Mouse (Mus musculus) MEL (cell line): ENCODE results near the gene 4930503B20Rik. TPM values are rescaled to one million over a fixed set of nuclear protein-coding genes. Genes with fewer than 3 reads are reported as not detected.

Source experiments
- DNase-seq: peaks from one replicate; pipeline ENCODE4 v3.0.0; 2011; ENCODE audit warnings: low read depth, low spot score
- H3K27ac ChIP-seq: 2 replicates; pipeline ENCODE4 v1.5.1; 2012; ENCODE audit warnings: low read depth, mild to moderate bottlenecking, control low read depth, low read length, moderate library complexity; ENCODE audit not compliant: control insufficient read depth
- H3K27me3 ChIP-seq, 2 experiments: fragments of 150-350 bp in 1 of 2; sonication (generic) in 1 of 2; 2 replicates each; pipeline ENCODE4 v1.6.1; 2012; ENCODE audit warnings: low read length in 2 of 2, mild to moderate bottlenecking in 2 of 2, improper control_type of control experiment in 1 of 2, moderate library complexity in 1 of 2; ENCODE audit not compliant: insufficient read depth in 2 of 2, control insufficient read depth in 1 of 2
- H3K36me3 ChIP-seq, 2 experiments: 2 replicates each; pipeline ENCODE4 v1.6.1; 2012 to 2014; ENCODE audit warnings: low read length in 2 of 2, improper control_type of control experiment in 1 of 2, inconsistent platforms in 1 of 2, mild to moderate bottlenecking in 1 of 2; ENCODE audit not compliant: insufficient read depth in 2 of 2, control insufficient read depth in 1 of 2
- H3K4me1 ChIP-seq, 2 experiments: fragments of 150-350 bp in 1 of 2; sonication (generic) in 1 of 2; 2 replicates each; pipeline ENCODE4 v1.6.1; 2012; ENCODE audit warnings: low read length in 2 of 2, improper control_type of control experiment in 1 of 2, mild to moderate bottlenecking in 1 of 2; ENCODE audit not compliant: insufficient read depth in 2 of 2, control insufficient read depth in 1 of 2
- H3K4me3 ChIP-seq, 2 experiments: fragments of 150-350 bp in 1 of 2; sonication (generic) in 1 of 2; 2 replicates each; pipeline ENCODE4 v1.5.1; 2012; ENCODE audit warnings: low read depth in 2 of 2, low read length in 2 of 2, mild to moderate bottlenecking in 2 of 2, moderate library complexity in 2 of 2, control low read depth in 1 of 2, improper control_type of control experiment in 1 of 2; ENCODE audit not compliant: control insufficient read depth in 1 of 2, insufficient read depth in 1 of 2
- H3K79me2 ChIP-seq: 2 replicates; pipeline ENCODE4 v1.6.1; 2012; ENCODE audit warnings: mild to moderate bottlenecking, low read length, moderate library complexity; ENCODE audit not compliant: control insufficient read depth, poor library complexity, insufficient read depth
- H3K9ac ChIP-seq: 2 replicates; pipeline ENCODE4 v1.6.1; 2012; ENCODE audit warnings: low read depth, mild to moderate bottlenecking, control low read depth, low read length, moderate library complexity; ENCODE audit not compliant: control insufficient read depth, poor library complexity, severe bottlenecking
- H3K9me3 ChIP-seq: fragments of 150-350 bp; sonication (generic); replicated peaks from 2 replicates; pipeline ENCODE4 v1.6.1; 2012; ENCODE audit warnings: mild to moderate bottlenecking, low read length, improper control_type of control experiment, moderate library complexity; ENCODE audit not compliant: insufficient read depth
- CHD1 ChIP-seq: IDR thresholded peaks from 2 replicates; pipeline ENCODE4 v1.6.1; 2012; ENCODE audit warnings: low read depth, mild to moderate bottlenecking, inconsistent platforms, low read length, improper control_type of control experiment
- ETS1 ChIP-seq: IDR thresholded peaks from 2 replicates; pipeline ENCODE4 v1.6.1; 2012; ENCODE audit warnings: low read depth, mild to moderate bottlenecking, inconsistent platforms, low read length, improper control_type of control experiment, moderate library complexity
- GABPA ChIP-seq: IDR thresholded peaks from 2 replicates; pipeline ENCODE4 v1.6.1; 2012; ENCODE audit warnings: low read depth, mild to moderate bottlenecking, inconsistent platforms, low read length, improper control_type of control experiment, moderate library complexity
- JUND ChIP-seq: IDR thresholded peaks from 2 replicates; pipeline ENCODE4 v1.6.1; 2011; ENCODE audit warnings: low read depth, mild to moderate bottlenecking, improper control_type of control experiment, low read length
- MAFK ChIP-seq: IDR thresholded peaks from 2 replicates; pipeline ENCODE4 v1.6.1; 2011; ENCODE audit warnings: low read depth, mild to moderate bottlenecking, low read length, improper control_type of control experiment, borderline replicate concordance
- MAX ChIP-seq: IDR thresholded peaks from 2 replicates; pipeline ENCODE4 v1.6.1; 2011; ENCODE audit warnings: low read length, improper control_type of control experiment
- MEF2A ChIP-seq: IDR thresholded peaks from 2 replicates; pipeline ENCODE4 v1.6.1; 2014; ENCODE audit warnings: low read depth, mild to moderate bottlenecking, inconsistent platforms, low read length, improper control_type of control experiment; ENCODE audit not compliant: poor library complexity, insufficient replicate concordance, severe bottlenecking; ENCODE audit errors: extremely low read depth
- MXI1 ChIP-seq: IDR thresholded peaks from 2 replicates; pipeline ENCODE4 v1.6.1; 2011; ENCODE audit warnings: mild to moderate bottlenecking, low read depth, low read length, improper control_type of control experiment
- NELFE ChIP-seq: IDR thresholded peaks from 2 replicates; pipeline ENCODE4 v1.6.1; 2011; ENCODE audit warnings: low read depth, low read length, improper control_type of control experiment
- POLR2AphosphoS2 ChIP-seq: IDR thresholded peaks from 2 replicates; pipeline ENCODE4 v1.6.1; 2011; ENCODE audit warnings: low read length, improper control_type of control experiment
- SIN3A ChIP-seq: IDR thresholded peaks from 2 replicates; pipeline ENCODE4 v1.6.1; 2012; ENCODE audit warnings: low read length, improper control_type of control experiment, inconsistent platforms
- TAL1 ChIP-seq: IDR thresholded peaks from 2 replicates; pipeline ENCODE4 v1.6.1; 2012; ENCODE audit warnings: mild to moderate bottlenecking, inconsistent platforms, low read length, moderate library complexity, mixed read lengths
- TBP ChIP-seq: IDR thresholded peaks from 2 replicates; pipeline ENCODE4 v1.8.0; 2011; ENCODE audit warnings: low read depth, low read length, improper control_type of control experiment
- USF2 ChIP-seq, 2 experiments: IDR thresholded peaks; 2 replicates each; pipeline ENCODE4 v1.6.1; 2011 to 2012; ENCODE audit warnings: improper control_type of control experiment in 2 of 2, low read length in 2 of 2, borderline replicate concordance in 1 of 2, inconsistent platforms in 1 of 2, low read depth in 1 of 2, mild to moderate bottlenecking in 1 of 2; ENCODE audit not compliant: insufficient read depth in 1 of 2
- ZC3H11A ChIP-seq: IDR thresholded peaks from 2 replicates; pipeline ENCODE4 v1.6.1; 2012; ENCODE audit warnings: low read depth, mild to moderate bottlenecking, inconsistent platforms, low read length, improper control_type of control experiment
- ZMIZ1 ChIP-seq: IDR thresholded peaks from 2 replicates; pipeline ENCODE4 v1.6.1; 2012; ENCODE audit warnings: low read depth, mild to moderate bottlenecking, inconsistent platforms, low read length, improper control_type of control experiment, moderate library complexity
- ZNF384 ChIP-seq: IDR thresholded peaks from 2 replicates; pipeline ENCODE4 v1.6.1; 2012; ENCODE audit warnings: low read depth, mild to moderate bottlenecking, inconsistent platforms, low read length, improper control_type of control experiment
- polyA plus RNA-seq, 2 experiments: library from polyadenylated mRNA; stranded (reverse) in 1 of 2; unstranded in 1 of 2; fragments of >175 nt in 1 of 2; fragments of >200 nt in 1 of 2; gene quantifications; 2 replicates each; pipeline versions ENCODE4 v1.2.1 to v1.2.4; 2012; ENCODE audit warnings: low replicate concordance in 2 of 2, low read depth in 1 of 2; ENCODE audit not compliant: insufficient read length in 2 of 2, insufficient read depth in 1 of 2, missing spikeins in 1 of 2
- total RNA-seq: library from RNA; depleted of rRNA; stranded (reverse); fragments of 300-350 nt; gene quantifications from 2 replicates; pipeline ENCODE4 v1.2.3, GENCODE M21; 2012; rRNA removed

The 4930503B20Rik gene
- total and polyA plus RNA-seq, 3 experiments, result 0.08 TPM; not detected in 2

DNA sequence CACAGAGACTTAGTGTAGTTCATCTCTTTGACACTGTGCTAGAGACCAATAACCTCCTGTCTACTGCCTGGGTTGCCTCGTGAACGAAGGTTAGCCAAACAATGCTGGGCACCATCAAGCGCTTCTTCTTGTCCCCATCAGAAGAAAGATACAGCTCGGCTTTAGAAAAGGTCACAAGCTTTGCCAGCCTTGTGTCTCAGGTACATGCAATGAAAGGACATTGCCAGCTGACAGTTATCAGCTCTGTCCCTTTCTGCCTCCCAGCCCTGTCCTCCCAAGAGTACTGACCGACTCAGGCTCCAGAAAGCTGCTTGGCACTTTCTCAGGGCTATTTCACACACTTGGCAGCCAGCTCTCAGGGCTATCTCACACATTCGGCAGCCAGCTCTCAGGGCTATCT, 55.7 kb downstream of the 4930503B20Rik start:
- DNase-seq, result no peak
- Histone ChIP-seq H3K4me3 (no peak overlapping the region), H3K9me3 (no peaks in the 10 kb centered on the region), H3K79me2 (no peaks in the 10 kb centered on the region), H3K27me3 (peaks cover 0 to 2% of the 10 kb centered on the region in 2 experiments; a peak in 1 of 4 replicates), H3K27ac (no peak overlapping the region), H3K4me1 (no peaks in the 10 kb centered on the region), H3K9ac (no peak overlapping the region), H3K36me3 (no peaks in the 10 kb centered on the region)
- TF ChIP-seq MEF2A (no peak), ZNF384 (no peak), MAFK (no peak), TAL1 (no peak), ZC3H11A (no peak), SIN3A (no peak), TBP (no peak), POLR2AphosphoS2 (no peak), MAX (no peak), JUND (no peak), USF2 (IDR thresholded peaks at IDR 0.05; ENCODE audit: borderline replicate concordance in 1 of 2, insufficient read depth in 1 of 2, low read depth in 1 of 2, low read length in 2 of 2) (no peak), ETS1 (no peak), CHD1 (no peak), MXI1 (no peak), NELFE (no peak), GABPA (no peak), ZMIZ1 (no peak)

Other genes starting within 250 kb of the 4930503B20Rik start
- 52.1 and 54.8 TPM in 2 replicates for gene Ssx2ip, start 246.7 kb downstream of the 4930503B20Rik start, total RNA-seq
- gene Ssx2ip, start 246.7 kb downstream of the 4930503B20Rik start, polyA plus RNA-seq, result 100 to 1,000 TPM in 1 of 2 experiments, 10 to 100 TPM in 1; 70.0 to 270 TPM
- gene Ctbs, start 201.5 kb downstream of the 4930503B20Rik start, total RNA-seq, result 3.2 and 3.7 TPM in 2 replicates
- gene Ctbs, start 201.5 kb downstream of the 4930503B20Rik start, polyA plus RNA-seq, result 1 to 10 TPM in 1 of 2 experiments, not detected in 1; 5.1 TPM
- gene Spata1, start 151.6 kb downstream of the 4930503B20Rik start, total RNA-seq, result 1.1 and 1.2 TPM in 2 replicates
- gene Spata1, start 151.6 kb downstream of the 4930503B20Rik start, polyA plus RNA-seq, result 1 to 10 TPM in 1 of 2 experiments, not detected in 1; 1.9 TPM
- gene Gng5, start 151.5 kb downstream of the 4930503B20Rik start, total RNA-seq, result 186 and 193 TPM in 2 replicates
- 1,000 to 10,000 TPM in 1 of 2 experiments, 100 to 1,000 TPM in 1; 266 to 2,226 TPM for gene Gng5, start 151.5 kb downstream of the 4930503B20Rik start, polyA plus RNA-seq
- 68.3 and 72.3 TPM in 2 replicates for gene Rpf1, start 129.9 kb downstream of the 4930503B20Rik start, total RNA-seq
- 100 to 1,000 TPM in 1 of 2 experiments, 10 to 100 TPM in 1; 73.6 to 369 TPM for gene Rpf1, start 129.9 kb downstream of the 4930503B20Rik start, polyA plus RNA-seq
- not detected in 2 replicates for gene Uox, start 80.9 kb downstream of the 4930503B20Rik start, total RNA-seq
- not detected for gene Uox, start 80.9 kb downstream of the 4930503B20Rik start, polyA plus RNA-seq
- gene Dnase2b, start 35.7 kb downstream of the 4930503B20Rik start, total RNA-seq, result not detected in 2 replicates
- gene Dnase2b, start 35.7 kb downstream of the 4930503B20Rik start, polyA plus RNA-seq, result not detected
- 1.1 and 1.9 TPM in 2 replicates for gene Samd13, start 34.3 kb upstream of the 4930503B20Rik start, total RNA-seq
- gene Samd13, start 34.3 kb upstream of the 4930503B20Rik start, polyA plus RNA-seq, result 1 to 10 TPM in 1 of 2 experiments, not detected in 1; 1.2 TPM
- gene Prkacb, start 161.7 kb upstream of the 4930503B20Rik start, total RNA-seq, result 15.5 and 16.5 TPM in 2 replicates
- gene Prkacb, start 161.7 kb upstream of the 4930503B20Rik start, polyA plus RNA-seq, result 10 to 100 TPM; 31.8 to 55.6 TPM
- not detected in 2 replicates for gene Ttll7, start 201.1 kb upstream of the 4930503B20Rik start, total RNA-seq
- not detected for gene Ttll7, start 201.1 kb upstream of the 4930503B20Rik start, polyA plus RNA-seq